ENCODE assay signal across 19 mouse cellular contexts in the genomic region with DNA sequence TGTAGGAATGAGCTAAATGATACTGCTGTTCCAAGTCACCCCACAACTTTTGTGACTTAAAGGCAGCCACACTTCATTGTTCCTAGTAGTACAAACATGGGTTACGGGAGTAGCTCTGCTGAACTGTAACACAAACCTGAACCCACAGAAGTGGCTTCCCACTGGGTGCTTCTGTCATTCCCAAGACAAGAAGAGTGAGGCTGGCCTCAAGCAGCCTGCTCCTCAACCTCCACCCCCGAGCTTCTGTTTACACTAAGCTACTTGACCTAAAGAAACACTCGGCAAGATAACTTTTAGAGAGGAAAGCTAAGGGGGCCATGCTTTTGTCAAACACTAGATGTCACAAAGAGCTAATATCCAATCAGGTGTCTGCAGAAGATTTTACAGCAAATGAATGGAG. TPM values are rescaled to one million over a fixed set of nuclear protein-coding genes. Genes with fewer than 3 reads are reported as not detected.
"Had no signal": no experiment of that assay in that cellular context is flagged by ENCODE, and none has a peak within 500 bp of the region (broad histone marks: within the 10 kb centered on the region; RNA-seq: fewer than 3 reads in every experiment).

No protein-coding gene starts in this region.

- DNase-seq: liver; liver, embryonic 13.5 days; liver, postnatal 0 days; right cerebral cortex, postnatal 14 days; thymus, adult 2 months; thymus, postnatal 25 days; thymus, postnatal 4 days had no signal

- H3K9me3 ChIP-seq: liver, embryonic 13.5 days; liver, embryonic 15.5 days; midbrain, embryonic 10.5 days; midbrain, embryonic 12.5 days; midbrain, embryonic 15.5 days; neural tube, embryonic 12.5 days; stomach, embryonic 15.5 days had no signal

- H3K27ac ChIP-seq: liver, embryonic 13.5 days; liver, embryonic 15.5 days; midbrain, embryonic 10.5 days; midbrain, embryonic 12.5 days; midbrain, embryonic 15.5 days; neural tube, embryonic 12.5 days; stomach, embryonic 15.5 days; stomach, postnatal 0 days had no signal

- H3K27me3 ChIP-seq: liver, embryonic 13.5 days; liver, embryonic 15.5 days; stomach, embryonic 15.5 days had no signal

- H3K9ac ChIP-seq: liver, embryonic 13.5 days; liver, embryonic 15.5 days; liver, postnatal 0 days; midbrain, embryonic 12.5 days; midbrain, embryonic 15.5 days; neural tube, embryonic 12.5 days; stomach, embryonic 15.5 days had no signal

- ATAC-seq: liver, postnatal 0 days; midbrain, embryonic 15.5 days had no signal

- H3K4me2 ChIP-seq: liver, embryonic 11.5 days; liver, embryonic 13.5 days; liver, embryonic 15.5 days; midbrain, embryonic 12.5 days; midbrain, embryonic 15.5 days; neural tube, embryonic 12.5 days; stomach, embryonic 15.5 days had no signal

- H3K4me3 ChIP-seq: liver, embryonic 13.5 days; liver, embryonic 15.5 days; midbrain, embryonic 10.5 days; midbrain, embryonic 12.5 days; midbrain, embryonic 15.5 days; neural tube, embryonic 12.5 days; stomach, embryonic 15.5 days had no signal

- H3K36me3 ChIP-seq: liver, embryonic 13.5 days; liver, embryonic 15.5 days; midbrain, embryonic 10.5 days; midbrain, embryonic 12.5 days; midbrain, embryonic 15.5 days; neural tube, embryonic 12.5 days; stomach, embryonic 15.5 days had no signal

- H3K4me1 ChIP-seq: liver, embryonic 13.5 days; liver, embryonic 15.5 days; midbrain, embryonic 10.5 days; midbrain, embryonic 12.5 days; neural tube, embryonic 12.5 days; stomach, embryonic 15.5 days had no signal

RNA-seq across cellular contexts. Expression of a gene that starts 49.7 kb away (rescaled TPM):
- polyA plus RNA-seq: liver, embryonic 11.5 days; liver, embryonic 13.5 days; liver, embryonic 15.5 days; liver, postnatal 0 days; neural tube, embryonic 12.5 days; neural tube, embryonic 14.5 days; spleen, adult 2 months; stomach, postnatal 0 days; testis, adult 2 months; urinary bladder, adult 2 months had no signal
